Mouse (Mus musculus): ENCODE data around the gene a. TPM values are rescaled to one million over a fixed set of nuclear protein-coding genes. Genes with fewer than 3 reads are reported as not detected.

Gene a
- total and polyA plus RNA-seq, 3 experiments = 7.8 to 23.8 (median 10.9) TPM

DNA sequence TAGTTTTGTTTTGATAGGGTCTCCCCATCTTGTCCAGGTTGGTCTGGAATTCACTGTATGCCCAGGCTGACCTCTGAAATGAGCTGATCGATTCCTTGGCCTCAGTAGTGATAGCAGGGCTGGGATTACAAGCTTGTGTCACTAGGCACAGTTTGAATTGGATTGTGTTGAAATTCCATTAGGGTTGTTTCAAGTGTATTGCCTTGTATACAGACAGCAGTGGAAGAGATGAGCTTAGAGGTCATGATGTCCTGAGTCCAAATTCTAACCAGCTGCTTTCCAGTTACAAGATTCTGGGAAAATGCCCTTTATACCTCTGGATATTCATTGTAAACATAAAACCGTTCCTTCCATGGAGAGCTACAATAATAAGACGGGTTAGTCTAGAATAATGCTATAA lies 282.1 kb downstream of the a start:
- H3K27ac ChIP-seq (ENCODE audit: insufficient read depth, low read depth) = no peak overlapping the region
- H3K4me1 ChIP-seq (ENCODE audit: control insufficient read depth in 1 of 2, insufficient read depth in 2 of 2) = peaks cover 9 to 35% of the 10 kb centered on the region in 2 experiments; a peak in 3 of 4 replicates
- H3K9me3 ChIP-seq (replicated peaks; ENCODE audit: low read length) = no peaks in the 10 kb centered on the region
- no peaks in the 10 kb centered on the region for H3K27me3 ChIP-seq (replicated peaks)
- in situ Hi-C loops (cut with MboI; ENCODE audit: low pct_ligation_motif_present, low pct_unique_long_range_greater_than_20kb, low sequenced_read_pairs) (no loop called here), dilution Hi-C loops (cut with MboI; ENCODE audit: extremely low pct_ligation_motif_present, extremely low pct_unique_long_range_greater_than_20kb, low sequenced_read_pairs) (no loop called here)
- no peak for TF ChIP-seq ZKSCAN1 (IDR thresholded peaks at IDR 0.05; ENCODE audit: borderline replicate concordance, low read depth, low read length)
- no peak for TF ChIP-seq PAX5 (IDR thresholded peaks at IDR 0.05; ENCODE audit: low read length)
- TF ChIP-seq MAFK (IDR thresholded peaks at IDR 0.05; ENCODE audit: insufficient replicate concordance, low read length) = no peak
- TF ChIP-seq MEF2A (IDR thresholded peaks at IDR 0.05; ENCODE audit: borderline replicate concordance, low read depth, low read length) = no peak
- no peak for TF ChIP-seq RAD21 (IDR thresholded peaks at IDR 0.05; ENCODE audit: low read depth, low read length)
- no peak for TF ChIP-seq USF1 (IDR thresholded peaks at IDR 0.05; ENCODE audit: low read depth, low read length)
- TF ChIP-seq IRF4 (IDR thresholded peaks at IDR 0.05; ENCODE audit: low read depth, low read length) = no peak
- TF ChIP-seq ELF1 (IDR thresholded peaks at IDR 0.05; ENCODE audit: low read depth, low read length) = no peak
- TF ChIP-seq JUND (conservative IDR thresholded peaks at IDR 0.05; ENCODE audit: low read depth, low read length) = no peak
- TF ChIP-seq ETS1 (conservative IDR thresholded peaks at IDR 0.05; ENCODE audit: low read depth, low read length) = no peak
- TF ChIP-seq TBP (conservative IDR thresholded peaks at IDR 0.05; ENCODE audit: low read depth, low read length) = no peak
- no peak for TF ChIP-seq RCOR1 (conservative IDR thresholded peaks at IDR 0.05; ENCODE audit: low read depth, low read length)
- H3K79me2 ChIP-seq (replicated peaks; ENCODE audit: control insufficient read depth, extremely low read depth, insufficient read depth, poor library complexity, severe bottlenecking) = peaks cover 56% of the 10 kb centered on the region
- H3K9ac ChIP-seq (ENCODE audit: insufficient read depth, low read depth) = peak overlapping the region; percentile 91
- H3K4me2 ChIP-seq (ENCODE audit: insufficient read depth, low read depth, poor library complexity, severe bottlenecking) = peak overlapping the region; percentile 80
- H3K4me3 ChIP-seq (replicated peaks in 1 of 3; ENCODE audit: low read depth in 2 of 3, low read length in 2 of 3, poor library complexity in 1 of 3) = peak overlapping the region; percentile 69 to 83 (median 76)
- H3K36me3 ChIP-seq (replicated peaks in 1 of 2; ENCODE audit: control insufficient read depth in 1 of 2, insufficient read depth in 1 of 2, low read length in 1 of 2) = peaks cover 8 to 23% of the 10 kb centered on the region in 2 experiments
- DNase-seq (ENCODE audit: extremely low read depth) = no peak

GRCm38 (mm10) chr2:155073978-155074765 lies 283.0 kb downstream of the a start, which contains the start of gene Ahcy:
Ahcy (minus strand) TSS chr2:155074497.
- no peaks in the 10 kb centered on the region for H3K27me3 ChIP-seq (replicated peaks)
- H3K4me1 ChIP-seq (ENCODE audit: control insufficient read depth in 1 of 2, insufficient read depth in 2 of 2) = peaks cover 9 to 35% of the 10 kb centered on the region in 2 experiments; a peak in 3 of 4 replicates
- H3K79me2 ChIP-seq (replicated peaks; ENCODE audit: control insufficient read depth, extremely low read depth, insufficient read depth, poor library complexity, severe bottlenecking) = peaks cover 48% of the 10 kb centered on the region
- peak; percentile 91 for DNase-seq (ENCODE audit: extremely low read depth)
- no peaks in the 10 kb centered on the region for H3K9me3 ChIP-seq (replicated peaks; ENCODE audit: low read length)
- H3K27ac ChIP-seq (ENCODE audit: insufficient read depth, low read depth) = peak within 1 kb of the TSS; percentile 86
- in situ Hi-C loops (cut with MboI; ENCODE audit: low pct_ligation_motif_present, low pct_unique_long_range_greater_than_20kb, low sequenced_read_pairs) = no loop called here
- peaks cover 0 to 15% of the 10 kb centered on the region in 2 experiments for H3K36me3 ChIP-seq (replicated peaks in 1 of 2; ENCODE audit: control insufficient read depth in 1 of 2, insufficient read depth in 1 of 2, low read length in 1 of 2)
- H3K4me3 ChIP-seq (replicated peaks in 1 of 3; ENCODE audit: low read depth in 2 of 3, low read length in 2 of 3, poor library complexity in 1 of 3) = peak within 1 kb of the TSS; percentile 69 to 83 (median 76)
- H3K4me2 ChIP-seq (ENCODE audit: insufficient read depth, low read depth, poor library complexity, severe bottlenecking) = peak within 1 kb of the TSS; percentile 80
- dilution Hi-C loops (cut with MboI; ENCODE audit: extremely low pct_ligation_motif_present, extremely low pct_unique_long_range_greater_than_20kb, low sequenced_read_pairs) = no loop called here
- peak within 1 kb of the TSS; percentile 91 for H3K9ac ChIP-seq (ENCODE audit: insufficient read depth, low read depth)
- TF ChIP-seq GABPA (IDR thresholded peaks at IDR 0.05; ENCODE audit: insufficient replicate concordance, low read depth, low read length) (peak; percentile 51; the same call in 1 of the 2 replicates), MXI1 (IDR thresholded peaks at IDR 0.05; ENCODE audit: low read depth, low read length) (peak; percentile 93), RAD21 (IDR thresholded peaks at IDR 0.05; ENCODE audit: low read depth, low read length) (no peak), HCFC1 (IDR thresholded peaks at IDR 0.05; ENCODE audit: low read depth, low read length) (peak; percentile 95), ELF1 (IDR thresholded peaks at IDR 0.05; ENCODE audit: low read depth, low read length) (peak; percentile 69), MAZ (IDR thresholded peaks at IDR 0.05; ENCODE audit: low read depth, low read length) (no peak), ZC3H11A (IDR thresholded peaks at IDR 0.05; ENCODE audit: low read depth, low read length) (no peak), SMC3 (IDR thresholded peaks at IDR 0.05; ENCODE audit: low read depth, low read length) (no peak), ZKSCAN1 (IDR thresholded peaks at IDR 0.05; ENCODE audit: borderline replicate concordance, low read depth, low read length) (no peak), CHD2 (IDR thresholded peaks at IDR 0.05; ENCODE audit: low read length) (no peak), SIN3A (IDR thresholded peaks at IDR 0.05; ENCODE audit: low read length) (peak; percentile 76), JUN (IDR thresholded peaks at IDR 0.05; ENCODE audit: insufficient read depth, low read depth, low read length) (no peak), CTCF (conservative IDR thresholded peaks at IDR 0.05 in 1 of 2, IDR thresholded peaks at IDR 0.05 in 1 of 2; ENCODE audit: low read depth in 2 of 2, low read length in 2 of 2) (no peak), EP300 (IDR thresholded peaks at IDR 0.05; ENCODE audit: low read length) (no peak), POLR2A (IDR thresholded peaks at IDR 0.05; ENCODE audit: low read depth, low read length) (peak; percentile 98), MAFK (IDR thresholded peaks at IDR 0.05; ENCODE audit: insufficient replicate concordance, low read length) (no peak), USF2 (conservative IDR thresholded peaks at IDR 0.05; ENCODE audit: low read depth, low read length) (no peak), TBP (conservative IDR thresholded peaks at IDR 0.05; ENCODE audit: low read depth, low read length) (peak; percentile 96), ZNF384 (IDR thresholded peaks at IDR 0.05; ENCODE audit: low read depth, low read length) (no peak), POLR2AphosphoS2 (IDR thresholded peaks at IDR 0.05; ENCODE audit: low read depth, low read length) (peak; percentile 80; the same call in 1 of the 2 replicates), JUND (conservative IDR thresholded peaks at IDR 0.05; ENCODE audit: low read depth, low read length) (no peak), CHD1 (IDR thresholded peaks at IDR 0.05; ENCODE audit: low read depth, low read length) (no peak), PAX5 (IDR thresholded peaks at IDR 0.05; ENCODE audit: low read length) (no peak), RCOR1 (conservative IDR thresholded peaks at IDR 0.05; ENCODE audit: low read depth, low read length) (no peak), KAT2A (IDR thresholded peaks at IDR 0.05; ENCODE audit: insufficient replicate concordance, low read length) (peak; percentile 86; the same call in 1 of the 2 replicates), E2F4 (IDR thresholded peaks at IDR 0.05; ENCODE audit: insufficient replicate concordance, low read depth, low read length) (no peak)

Measured in CH12.LX (cell line).